Mouse (Mus musculus) neural tube, embryonic 14.5 days (tissue): ENCODE data around the gene Zfp954. TPM values are rescaled to one million over a fixed set of nuclear protein-coding genes. Genes with fewer than 3 reads are reported as not detected.
"Not testable (repeated sequence)": the region's sequence is repeated elsewhere in the genome, so short reads cannot be mapped to it uniquely, and the experiment has no call there.

ENCODE experiments used
- ATAC-seq: fragments of 200-750 bp; cut with Nextera tagmentation; 2 replicates; pipeline ENCODE4 v1.8.0; 2017; ENCODE audit warnings: low read depth, mild to moderate bottlenecking, moderate TSS enrichment, moderate library complexity
- H3K27ac ChIP-seq: fragments of 300-500 bp; sonication (generic); 2 replicates; pipeline ENCODE4 v1.5.1; 2014; ENCODE audit warnings: low read depth, mild to moderate bottlenecking, control low read depth, low read length, moderate library complexity, mixed read lengths
- H3K27me3 ChIP-seq: fragments of 300-500 bp; sonication (generic); 2 replicates; pipeline ENCODE4 v1.6.1; 2014; ENCODE audit warnings: low read length; ENCODE audit not compliant: control insufficient read depth, insufficient read depth
- H3K36me3 ChIP-seq: fragments of 300-500 bp; sonication (generic); 2 replicates; pipeline ENCODE4 v1.6.1; 2014; ENCODE audit warnings: low read length, mixed read lengths; ENCODE audit not compliant: control insufficient read depth, insufficient read depth
- H3K4me1 ChIP-seq: fragments of 300-500 bp; sonication (generic); 2 replicates; pipeline ENCODE4 v1.6.1; 2014; ENCODE audit warnings: low read length; ENCODE audit not compliant: control insufficient read depth, insufficient read depth
- H3K4me2 ChIP-seq: fragments of 300-500 bp; sonication (generic); 2 replicates; pipeline ENCODE4 v1.6.1; 2014; ENCODE audit warnings: mild to moderate bottlenecking, low read depth, low read length, control low read depth
- H3K4me3 ChIP-seq: fragments of 300-500 bp; sonication (generic); 2 replicates; pipeline ENCODE4 v1.5.1; 2014; ENCODE audit warnings: low read depth, low read length, control low read depth, mixed read lengths
- H3K9ac ChIP-seq: fragments of 300-500 bp; sonication (generic); replicated peaks from 2 replicates; pipeline ENCODE4 v1.6.1; 2014; ENCODE audit warnings: low read depth, mild to moderate bottlenecking, control low read depth, low read length, mixed read lengths
- H3K9me3 ChIP-seq: fragments of 300-500 bp; sonication (generic); 2 replicates; pipeline ENCODE4 v1.6.1; 2016; ENCODE audit warnings: low read length; ENCODE audit not compliant: control insufficient read depth
- WGBS: fragments of 180-500 bp; shearing (Covaris S2); extraction: QIAGEN DNeasy Blood & Tissue Kit; methylation state at CpG from one replicate; pipeline ENCODE4 v1.1.7; 2014; 5-methylcytosine and 5-hydroxymethylcytosine counted together
- polyA plus RNA-seq: library from polyadenylated mRNA; unstranded; fragments of >200 nt; fragmentation: Nextera tagmentation; extraction: Ambion mirVana; gene quantifications from 2 replicates; pipeline ENCODE4 v1.2.1, GENCODE M21; 2014

Zfp954 gene
- 22.7 and 23.8 TPM in 2 replicates for polyA plus RNA-seq

- WGBS, result under 1% methylated on average over 30 of the region's 30 CpGs
- H3K27me3 ChIP-seq, result no peaks in the 10 kb centered on the region
- H3K4me2 ChIP-seq, result peak within 1 kb of the TSS; percentile 75
- ATAC-seq, result peak; percentile 96
- H3K36me3 ChIP-seq, result peaks cover 20% of the 10 kb centered on the region
- no peaks in the 10 kb centered on the region for H3K9me3 ChIP-seq
- peak within 1 kb of the TSS; percentile 61 for H3K4me3 ChIP-seq
- peak within 1 kb of the TSS; percentile 39; the same call in 1 of the 2 replicates for H3K27ac ChIP-seq
- H3K9ac ChIP-seq, result peak within 1 kb of the TSS; percentile 56
- peaks cover 8% of the 10 kb centered on the region for H3K4me1 ChIP-seq
These were observed at the start of gene Zfp954 for GRCm38 (mm10) chr7:7120921-7121601. Zfp954 (minus strand) TSS chr7:7121488.

DNA sequence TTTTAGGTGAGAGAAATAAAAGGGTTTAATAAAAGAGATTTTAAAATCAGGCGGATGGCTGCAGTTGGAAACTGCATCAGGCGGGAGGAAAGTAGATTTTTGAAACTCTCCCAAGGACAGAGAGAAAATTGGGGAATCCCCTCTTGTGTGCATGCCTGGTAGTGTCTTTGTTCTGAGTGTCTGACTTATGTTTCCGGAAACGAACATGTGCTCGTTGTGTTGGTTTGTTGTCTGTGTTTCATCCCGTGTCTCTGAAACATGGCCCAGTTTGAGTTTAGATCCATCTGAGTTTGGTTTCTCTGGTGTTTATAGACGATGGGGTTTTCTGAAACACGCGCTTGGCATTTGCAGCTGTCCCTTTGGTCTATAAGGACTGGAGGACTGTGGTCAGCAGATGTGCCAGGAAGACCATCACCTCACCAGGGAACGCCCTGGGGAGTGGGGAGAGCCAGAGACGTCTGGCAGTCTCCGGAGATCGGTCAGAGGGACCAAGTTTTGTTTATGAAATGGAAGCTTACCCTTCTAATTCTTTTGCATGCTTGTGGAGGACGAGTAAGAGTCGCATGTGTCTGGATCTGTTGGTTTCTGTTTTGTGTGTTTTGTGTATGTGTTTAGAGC is 24.8 kb upstream of the Zfp954 start:
- H3K4me1 ChIP-seq, result no peaks in the 10 kb centered on the region
- no peak overlapping the region for H3K27ac ChIP-seq
- H3K4me2 ChIP-seq, result no peak overlapping the region
- H3K27me3 ChIP-seq, result no peaks in the 10 kb centered on the region
- H3K4me3 ChIP-seq, result no peak overlapping the region
- H3K9ac ChIP-seq, result no peak overlapping the region
- 89% methylated on average over 15 of the region's 15 CpGs for WGBS
- no peaks in the 10 kb centered on the region for H3K36me3 ChIP-seq
- ATAC-seq, result no peak
- H3K9me3 ChIP-seq, result no peaks in the 10 kb centered on the region

DNA sequence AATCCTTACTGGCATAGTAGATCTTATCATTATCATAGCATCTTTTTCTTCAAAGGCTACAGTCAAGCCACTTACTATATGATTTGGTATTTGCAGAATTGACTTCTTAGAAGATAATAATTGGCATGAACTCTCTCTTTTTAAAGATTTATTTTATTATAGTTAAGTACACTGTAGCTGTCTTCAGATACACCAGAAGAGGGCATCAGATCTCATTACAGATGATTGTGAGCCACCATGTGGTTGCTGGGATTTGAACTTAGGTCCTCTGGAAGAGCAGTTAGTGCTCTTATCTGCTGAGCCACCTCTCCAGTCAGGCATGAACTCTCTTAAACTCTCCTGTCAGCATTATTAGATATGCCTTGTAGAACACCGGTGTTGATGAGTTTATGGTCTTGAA is 22.9 kb upstream of the Zfp954 start:
- ATAC-seq, result no peak
- Histone ChIP-seq H3K36me3 (no peaks in the 10 kb centered on the region), H3K4me1 (no peaks in the 10 kb centered on the region), H3K4me2 (no peak overlapping the region), H3K9me3 (no peaks in the 10 kb centered on the region), H3K27me3 (no peaks in the 10 kb centered on the region), H3K27ac (no peak overlapping the region), H3K9ac (no peak overlapping the region), H3K4me3 (no peak overlapping the region)
- WGBS, result 94% methylated on average over 1 of the region's 1 CpGs

DNA sequence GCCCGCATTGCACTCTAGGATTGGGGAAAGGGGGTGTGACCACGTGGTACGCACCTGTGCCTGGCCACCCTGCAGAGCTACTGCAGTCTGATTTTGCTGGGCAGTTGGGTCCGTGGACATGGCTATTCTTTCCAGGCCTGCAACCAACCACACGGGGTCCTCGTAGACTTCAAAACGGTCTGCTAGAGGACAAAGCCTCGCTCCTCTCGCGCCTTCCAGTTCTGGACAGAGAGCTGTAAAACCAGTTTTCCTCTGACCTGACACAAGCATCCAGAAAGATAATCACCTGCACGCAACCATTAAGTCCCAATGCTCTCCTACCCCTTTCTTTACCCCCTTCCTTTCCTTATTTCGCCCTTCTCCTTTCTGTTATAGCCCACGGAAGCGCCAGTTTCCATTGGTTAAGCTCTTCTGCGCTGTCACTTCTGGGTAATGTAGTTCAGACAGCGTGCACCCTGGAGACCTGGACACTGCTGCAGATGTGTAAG is 15.1 kb upstream of the Zfp954 start, which contains the start of gene Zfp773:
Gene Zfp773 (minus strand): TSS at position 377 of the 488 bp plus-strand sequence.
- Histone ChIP-seq H3K4me3 (peak within 1 kb of the TSS; percentile 52), H3K9me3 (no peaks in the 10 kb centered on the region), H3K4me1 (peaks cover 5% of the 10 kb centered on the region; the same call in 1 of the 2 replicates), H3K27me3 (no peaks in the 10 kb centered on the region), H3K4me2 (peak within 1 kb of the TSS; percentile 64), H3K27ac (peak within 1 kb of the TSS; percentile 84), H3K9ac (peak within 1 kb of the TSS; percentile 71), H3K36me3 (peaks cover 13% of the 10 kb centered on the region; the same call in 1 of the 2 replicates)
- peak; percentile 98 for ATAC-seq
- 4% methylated on average over 16 of the region's 16 CpGs for WGBS

DNA sequence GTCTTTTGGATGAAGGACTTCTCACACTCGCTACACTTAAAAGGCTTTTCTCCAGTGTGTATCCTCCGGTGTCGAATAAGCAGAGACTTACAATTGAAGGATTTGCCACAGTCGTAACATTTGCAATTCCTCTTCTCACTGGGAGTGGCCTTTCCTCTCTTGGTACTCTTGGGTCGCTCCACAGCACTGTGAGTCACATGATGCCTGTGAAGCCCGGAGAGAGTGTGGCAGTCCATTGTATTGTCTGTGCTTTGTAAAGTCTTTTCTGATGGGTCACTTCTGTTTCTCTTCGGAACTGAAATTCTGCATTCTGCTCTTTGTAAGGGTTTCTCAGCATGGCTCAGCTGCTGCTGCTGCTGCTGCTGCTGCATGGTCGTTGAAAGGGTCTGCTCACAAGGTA is 11.5 kb upstream of the Zfp954 start:
- peaks cover 5% of the 10 kb centered on the region; the same call in 1 of the 2 replicates for H3K4me1 ChIP-seq
- no peak overlapping the region for H3K4me2 ChIP-seq
- no peak overlapping the region for H3K9ac ChIP-seq
- no peaks in the 10 kb centered on the region for H3K9me3 ChIP-seq
- H3K4me3 ChIP-seq, result no peak overlapping the region
- WGBS, result 69% methylated on average over 8 of the region's 8 CpGs
- H3K36me3 ChIP-seq, result peaks cover 18% of the 10 kb centered on the region; the same call in 1 of the 2 replicates
- no peak for ATAC-seq
- H3K27ac ChIP-seq, result no peak overlapping the region
- H3K27me3 ChIP-seq, result no peaks in the 10 kb centered on the region

GRCm38 (mm10) chr7:7130491-7131124 is 9.3 kb upstream of the Zfp954 start:
- H3K4me1 ChIP-seq, ATAC-seq, H3K4me3 ChIP-seq, H3K4me2 ChIP-seq, H3K27ac ChIP-seq, H3K9me3 ChIP-seq, H3K9ac ChIP-seq, H3K27me3 ChIP-seq: not testable (repeated sequence)
- WGBS, result 96% methylated on average over 14 of the region's 15 CpGs
- H3K36me3 ChIP-seq, result peaks cover 18% of the 10 kb centered on the region; the same call in 1 of the 2 replicates

- Histone ChIP-seq H3K9me3 (no peaks in the 10 kb centered on the region), H3K4me3 (peak overlapping the region; percentile 61), H3K27me3 (no peaks in the 10 kb centered on the region), H3K9ac (no peak overlapping the region), H3K36me3 (peaks cover 14% of the 10 kb centered on the region), H3K4me2 (peak overlapping the region; percentile 75; the same call in 1 of the 2 replicates), H3K4me1 (peaks cover 8% of the 10 kb centered on the region), H3K27ac (no peak overlapping the region)
- no peak; the same call in 1 of the 2 replicates for ATAC-seq
- 58% methylated on average over 6 of the region's 6 CpGs for WGBS
These were observed 303 bp upstream of the Zfp954 start for GRCm38 (mm10) chr7:7121602-7121980.

DNA sequence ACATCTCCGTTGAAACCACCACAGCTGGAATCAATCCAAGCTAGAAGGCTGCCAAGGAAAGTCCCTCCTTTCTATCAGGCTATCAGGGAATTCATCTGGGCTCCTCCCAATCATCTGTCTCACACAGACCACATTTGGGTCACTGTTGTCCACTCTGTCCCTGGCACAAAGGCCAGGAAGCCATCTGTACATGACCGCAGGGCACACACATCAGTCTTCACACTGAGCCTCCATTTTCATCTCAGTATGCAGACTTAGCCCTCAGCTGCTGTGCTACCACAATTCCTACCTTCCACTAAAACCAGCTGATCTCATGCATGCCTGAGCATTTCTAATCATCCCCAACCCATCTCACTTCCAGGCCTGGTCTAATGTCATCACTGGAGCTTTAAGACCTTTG is 2.8 kb downstream of the Zfp954 start:
- WGBS, result 92% methylated on average over 2 of the region's 2 CpGs
- H3K27me3 ChIP-seq, result no peaks in the 10 kb centered on the region
- peaks cover 8% of the 10 kb centered on the region for H3K4me1 ChIP-seq
- no peak overlapping the region for H3K27ac ChIP-seq
- no peaks in the 10 kb centered on the region for H3K9me3 ChIP-seq
- no peak overlapping the region for H3K4me2 ChIP-seq
- ATAC-seq, result no peak
- H3K36me3 ChIP-seq, result peaks cover 29% of the 10 kb centered on the region
- no peak overlapping the region for H3K4me3 ChIP-seq
- H3K9ac ChIP-seq, result no peak overlapping the region
